Mouse (Mus musculus) intestine, postnatal 0 days (tissue): ENCODE results near the gene Abhd16a. TPM values are rescaled to one million over a fixed set of nuclear protein-coding genes. Genes with fewer than 3 reads are reported as not detected.

ENCODE experiments used
- ATAC-seq: fragments of 200-750 bp; cut with Nextera tagmentation; 2 replicates; pipeline ENCODE4 v1.8.0; 2017; ENCODE audit warnings: mild to moderate bottlenecking, moderate TSS enrichment, moderate library complexity
- H3K27ac ChIP-seq: fragments of 300-500 bp; sonication (generic); 2 replicates; pipeline ENCODE4 v1.5.1; 2014; ENCODE audit warnings: mild to moderate bottlenecking, low read depth, low read length, moderate library complexity
- H3K27me3 ChIP-seq: fragments of 300-500 bp; sonication (generic); replicated peaks from 2 replicates; pipeline ENCODE4 v1.6.1; 2014; ENCODE audit warnings: low read length, mixed read lengths; ENCODE audit not compliant: control insufficient read depth, insufficient read depth
- H3K36me3 ChIP-seq: fragments of 300-500 bp; sonication (generic); 2 replicates; pipeline ENCODE4 v1.6.1; 2014; ENCODE audit warnings: mild to moderate bottlenecking, moderate library complexity; ENCODE audit not compliant: control insufficient read depth, insufficient read depth
- H3K4me1 ChIP-seq: fragments of 300-500 bp; sonication (generic); replicated peaks from 2 replicates; pipeline ENCODE4 v1.6.1; 2014; ENCODE audit warnings: antibody characterized with exemption, low read length, mixed read lengths; ENCODE audit not compliant: control insufficient read depth, insufficient read depth
- H3K4me2 ChIP-seq: fragments of 300-500 bp; sonication (generic); replicated peaks from 2 replicates; pipeline ENCODE4 v1.6.1; 2014; ENCODE audit warnings: low read depth, mild to moderate bottlenecking, moderate library complexity
- H3K4me3 ChIP-seq: fragments of 300-500 bp; sonication (generic); 2 replicates; pipeline ENCODE4 v1.5.1; 2014; ENCODE audit warnings: low read depth, low read length
- H3K9ac ChIP-seq: fragments of 300-500 bp; sonication (generic); 2 replicates; pipeline ENCODE4 v1.6.1; 2014; ENCODE audit warnings: mild to moderate bottlenecking, low read depth, low read length
- H3K9me3 ChIP-seq: fragments of 300-500 bp; sonication (generic); 2 replicates; pipeline ENCODE4 v1.6.1; 2016; ENCODE audit warnings: mixed run types; ENCODE audit not compliant: control insufficient read depth
- CTCF ChIP-seq: sonication (generic); IDR thresholded peaks from 2 replicates; pipeline ENCODE4 v1.5.1; 2016; ENCODE audit warnings: low read depth, mild to moderate bottlenecking, control low read depth, antibody characterized with exemption, moderate library complexity
- whole genome bisulfite sequencing: fragments of 180-500 bp; shearing (Covaris S2); extraction: QIAGEN DNeasy Blood & Tissue Kit; methylation state at CpG from one replicate; pipeline ENCODE4 v1.1.7; 2014; 5-methylcytosine and 5-hydroxymethylcytosine counted together
- polyA plus RNA-seq: library from polyadenylated mRNA; unstranded; fragments of >200 nt; fragmentation: Nextera tagmentation; extraction: Ambion mirVana; gene quantifications from 2 replicates; pipeline ENCODE4 v1.2.1, GENCODE M21; 2015

Abhd16a gene
- polyA plus RNA-seq, 1 experiment from 2014 or later, result 103 TPM

GRCm38 (mm10) chr17:35058911-35059892 is 29.9 kb upstream of the Abhd16a start, which contains the start of gene Ddah2:
Gene Ddah2 (plus strand): TSS chr17:35059035.
- peak within 1 kb of the TSS; percentile 76 for H3K27ac ChIP-seq
- peak within 1 kb of the TSS; percentile 76 for H3K4me2 ChIP-seq
- H3K4me3 ChIP-seq, result peak within 1 kb of the TSS; percentile 59
- WGBS, result under 1% methylated on average over 56 of the region's 57 CpGs
- peaks cover 5% of the 10 kb centered on the region; the same call in 1 of the 2 replicates for H3K4me1 ChIP-seq
- ATAC-seq, result peak; percentile 74
- peak within 1 kb of the TSS; percentile 55 for H3K9ac ChIP-seq
- H3K27me3 ChIP-seq, result no peaks in the 10 kb centered on the region
- peak; percentile 81 for TF ChIP-seq CTCF
- no peaks in the 10 kb centered on the region for H3K9me3 ChIP-seq
- H3K36me3 ChIP-seq, result peaks cover 53% of the 10 kb centered on the region

- Histone ChIP-seq H3K4me1 (peaks cover 6% of the 10 kb centered on the region; the same call in 1 of the 2 replicates), H3K9ac (peak overlapping the region; percentile 55), H3K4me3 (peak overlapping the region; percentile 59), H3K36me3 (peaks cover 44% of the 10 kb centered on the region), H3K27ac (no peak overlapping the region), H3K9me3 (no peaks in the 10 kb centered on the region), H3K4me2 (peak overlapping the region; percentile 76), H3K27me3 (no peaks in the 10 kb centered on the region)
- WGBS, result 28% methylated on average over 14 of the region's 14 CpGs
- no peak for TF ChIP-seq CTCF
- no peak for ATAC-seq
Measured at GRCm38 (mm10) chr17:35060071-35060470, 29.0 kb upstream of the Abhd16a start.

- H3K27ac ChIP-seq, result no peak overlapping the region
- 62% methylated on average over 22 of the region's 22 CpGs for WGBS
- H3K4me1 ChIP-seq, result peaks cover 9% of the 10 kb centered on the region; the same call in 1 of the 2 replicates
- peaks cover 38% of the 10 kb centered on the region for H3K36me3 ChIP-seq
- no peak overlapping the region for H3K4me3 ChIP-seq
- H3K9ac ChIP-seq, result no peak overlapping the region
- TF ChIP-seq CTCF, result no peak
- no peaks in the 10 kb centered on the region; the same call in 1 of the 2 replicates for H3K27me3 ChIP-seq
- ATAC-seq, result no peak
- H3K9me3 ChIP-seq, result no peaks in the 10 kb centered on the region
- peak overlapping the region; percentile 76; the same call in 1 of the 2 replicates for H3K4me2 ChIP-seq
Measured at GRCm38 (mm10) chr17:35060737-35061297, 28.2 kb upstream of the Abhd16a start.

GRCm38 (mm10) chr17:35061299-35061698 is 27.8 kb upstream of the Abhd16a start:
- Histone ChIP-seq H3K9ac (no peak overlapping the region), H3K4me2 (no peak overlapping the region), H3K4me1 (peaks cover 9% of the 10 kb centered on the region; the same call in 1 of the 2 replicates), H3K36me3 (peaks cover 33% of the 10 kb centered on the region), H3K27ac (no peak overlapping the region), H3K27me3 (no peaks in the 10 kb centered on the region; the same call in 1 of the 2 replicates), H3K4me3 (no peak overlapping the region), H3K9me3 (no peaks in the 10 kb centered on the region)
- WGBS, result 71% methylated on average over 8 of the region's 8 CpGs
- TF ChIP-seq CTCF, result no peak
- ATAC-seq, result no peak

GRCm38 (mm10) chr17:35063466-35063865 is 25.6 kb upstream of the Abhd16a start:
- Histone ChIP-seq H3K9ac (no peak overlapping the region), H3K27ac (no peak overlapping the region), H3K36me3 (peaks cover 14% of the 10 kb centered on the region), H3K4me2 (no peak overlapping the region), H3K27me3 (peaks cover 7% of the 10 kb centered on the region; the same call in 1 of the 2 replicates), H3K9me3 (no peaks in the 10 kb centered on the region), H3K4me1 (peaks cover 9% of the 10 kb centered on the region; the same call in 1 of the 2 replicates), H3K4me3 (no peak overlapping the region)
- no peak for ATAC-seq
- TF ChIP-seq CTCF, result no peak
- WGBS, result 86% methylated on average over 3 of the region's 3 CpGs
